Mouse (Mus musculus): ENCODE data around the gene Gm21988. TPM values are rescaled to one million over a fixed set of nuclear protein-coding genes. Genes with fewer than 3 reads are reported as not detected.

The Gm21988 gene
- total RNA-seq, 2 experiments from 2014 or later: 5.2 to 6.0 TPM

GRCm38 (mm10) chr11:70238591-70239440 is 814 bp downstream of the Gm21988 start:
- intact Hi-C loops (cut with DNase I): loop anchor here (10.0 kb wide), 1 partner anchor 406 kb away; the partner anchor contains the start of genes Rnf167 and Slc25a11
- DNase-seq (ENCODE audit: low spot score in 2 of 2): peak in 1 of 2 experiments; percentile 43

GRCm38 (mm10) chr11:70237457-70238167 is 2.0 kb downstream of the Gm21988 start, which contains the start of gene 0610010K14Rik:
0610010K14Rik (minus strand) TSS chr11:70237914.
- peak; percentile 98 to 99 for DNase-seq (ENCODE audit: low spot score in 2 of 2)
- intact Hi-C loops (cut with DNase I): loop anchor here (10.0 kb wide), 1 partner anchor 407 kb away; the partner anchor contains the start of genes Rnf167 and Slc25a11

GRCm38 (mm10) chr11:70236717-70237116 is 2.9 kb downstream of the Gm21988 start:
- no peak for DNase-seq (ENCODE audit: low spot score in 2 of 2)
- intact Hi-C loops (cut with DNase I): loop anchor here (10.0 kb wide), 1 partner anchor 408 kb away; the partner anchor contains the start of genes Rnf167 and Slc25a11

- intact Hi-C loops (cut with DNase I): loop anchor here (10.0 kb wide), 1 partner anchor 409 kb away; the partner anchor contains the start of genes Rnf167 and Slc25a11
- no peak for DNase-seq (ENCODE audit: low spot score in 2 of 2)
These were observed 4.3 kb downstream of the Gm21988 start for GRCm38 (mm10) chr11:70235254-70235900.

GRCm38 (mm10) chr11:70234497-70234896 is 5.1 kb downstream of the Gm21988 start:
- no peak for DNase-seq (ENCODE audit: low spot score in 2 of 2)
- intact Hi-C loops (cut with DNase I): loop anchor here (10.0 kb wide), 1 partner anchor 410 kb away; the partner anchor contains the start of genes Rnf167 and Slc25a11

- DNase-seq (ENCODE audit: low spot score in 2 of 2): no peak
- intact Hi-C loops (cut with DNase I): loop anchor here (10.0 kb wide), 1 partner anchor 411 kb away; the partner anchor contains the start of genes Rnf167 and Slc25a11
These were observed 5.6 kb downstream of the Gm21988 start for GRCm38 (mm10) chr11:70234037-70234436.

GRCm38 (mm10) chr11:70233016-70233415 is 6.6 kb downstream of the Gm21988 start:
- intact Hi-C loops (cut with DNase I): loop anchor here (10.0 kb wide), 1 partner anchor 412 kb away; the partner anchor contains the start of genes Rnf167 and Slc25a11
- no peak for DNase-seq (ENCODE audit: low spot score in 2 of 2)

- DNase-seq (ENCODE audit: low spot score in 2 of 2): peak in 1 of 2 experiments; percentile 50
- intact Hi-C loops (cut with DNase I): loop anchor here (10.0 kb wide), 1 partner anchor 412 kb away; the partner anchor contains the start of genes Rnf167 and Slc25a11
These were observed 7.1 kb downstream of the Gm21988 start for GRCm38 (mm10) chr11:70232546-70232945.

- intact Hi-C loops (cut with DNase I): loop anchor here (1.0 to 10.0 kb wide), 2 partner anchors 104 to 415 kb away; partner anchors contain the start of genes Rnf167 and Slc25a11
- DNase-seq (ENCODE audit: low spot score in 2 of 2): peak; percentile 68 to 75
These were observed 9.3 kb downstream of the Gm21988 start for GRCm38 (mm10) chr11:70230239-70230727.

- intact Hi-C loops (cut with DNase I): loop anchor here (1.0 to 10.0 kb wide), 2 partner anchors 105 to 415 kb away; partner anchors contain the start of genes Rnf167 and Slc25a11
These were observed 10.2 kb downstream of the Gm21988 start, which contains the start of gene Bcl6b for GRCm38 (mm10) chr11:70229260-70230010. Bcl6b (minus strand) TSS chr11:70229798.

GRCm38 (mm10) chr11:70228828-70229227 is 10.8 kb downstream of the Gm21988 start:
- DNase-seq (ENCODE audit: low spot score in 2 of 2): peak; percentile 63 to 84
- intact Hi-C loops (cut with DNase I): no loop called here

More at GRCm38 (mm10) chr11:70229260-70230010, 10.2 kb downstream of the Gm21988 start, which contains the start of gene Bcl6b:
- no peak for DNase-seq (ENCODE audit: low spot score in 2 of 2)

GRCm38 (mm10) chr11:70227661-70228245 is 11.9 kb downstream of the Gm21988 start:
- intact Hi-C loops (cut with DNase I): no loop called here
- no peak for DNase-seq (ENCODE audit: low spot score in 2 of 2)

GRCm38 (mm10) chr11:70227126-70227525 is 12.5 kb downstream of the Gm21988 start:
- peak in 1 of 2 experiments; percentile 85 for DNase-seq (ENCODE audit: low spot score in 2 of 2)
- intact Hi-C loops (cut with DNase I): no loop called here

GRCm38 (mm10) chr11:70226602-70226890 is 13.1 kb downstream of the Gm21988 start:
- no peak for DNase-seq (ENCODE audit: low spot score in 2 of 2)
- intact Hi-C loops (cut with DNase I): no loop called here

- intact Hi-C loops (cut with DNase I): no loop called here
- DNase-seq (ENCODE audit: low spot score in 2 of 2): no peak
These were observed 13.6 kb downstream of the Gm21988 start for GRCm38 (mm10) chr11:70225798-70226601.

- DNase-seq (ENCODE audit: low spot score in 2 of 2): no peak
- intact Hi-C loops (cut with DNase I): no loop called here
These were observed 15.9 kb downstream of the Gm21988 start for GRCm38 (mm10) chr11:70223724-70224123.
